Mouse (Mus musculus): ENCODE results near the gene Gjc2.

DNA sequence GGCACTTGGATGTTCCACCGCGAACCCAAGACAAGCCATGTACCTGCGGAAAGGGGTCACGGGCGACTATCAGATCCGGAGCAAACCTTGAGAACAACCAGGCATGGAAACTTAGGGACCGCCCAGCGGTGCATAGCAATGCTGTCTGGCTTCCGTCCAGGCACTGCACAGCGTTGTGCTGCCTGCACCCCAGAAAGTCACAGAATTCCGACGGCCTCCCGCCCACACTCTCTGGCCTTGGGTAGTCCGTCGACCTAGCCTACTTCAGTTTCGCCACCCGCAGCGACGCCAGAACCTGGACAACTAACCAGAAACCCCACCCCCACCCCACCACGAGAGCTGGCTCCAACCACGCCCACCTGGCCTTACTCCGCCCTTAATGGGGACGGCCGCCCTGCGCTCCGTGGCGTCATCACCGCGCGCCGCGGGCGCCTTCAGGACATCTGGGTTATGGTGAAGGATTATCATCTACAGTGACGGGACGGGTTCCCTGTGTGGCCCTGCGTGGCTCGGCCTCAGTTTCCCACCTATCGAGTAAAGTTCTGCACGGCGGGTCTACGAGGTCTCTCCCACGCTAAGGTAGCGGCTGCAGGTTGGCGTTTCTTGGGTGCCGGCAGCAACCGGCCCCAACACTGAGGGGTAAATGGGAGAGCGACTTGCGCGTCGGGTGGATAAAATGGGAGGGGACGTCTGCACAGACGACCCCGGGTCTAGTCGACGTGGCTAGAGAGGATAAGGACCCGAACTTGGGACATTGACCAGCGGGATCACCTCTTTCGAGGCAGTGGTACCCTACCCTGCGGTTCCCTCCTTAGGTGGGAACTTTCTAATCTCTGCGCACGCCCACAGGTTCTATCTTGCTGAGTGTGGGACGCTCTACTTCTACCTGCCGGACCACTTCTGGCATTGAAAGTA lies 19.3 kb upstream of the Gjc2 start, which contains the start of gene Mrpl55:
- TF ChIP-seq CTCF (IDR thresholded peaks at IDR 0.05; ENCODE audit: low read depth): no peak
- TF ChIP-seq EP300 (optimal IDR thresholded peaks at IDR 0.05): no peak
